Mouse (Mus musculus) hindbrain, embryonic 13.5 days (tissue): Measurements from ENCODE around the gene Rab7. TPM values are rescaled to one million over a fixed set of nuclear protein-coding genes. Genes with fewer than 3 reads are reported as not detected.

Experiments used
- ATAC-seq: fragments of 200-750 bp; cut with Nextera tagmentation; 2 replicates; pipeline ENCODE4 v1.8.0; 2017; ENCODE audit warnings: moderate TSS enrichment; ENCODE audit not compliant: low FRiP score
- H3K27ac ChIP-seq: fragments of 300-500 bp; sonication (generic); 2 replicates; pipeline ENCODE4 v1.5.1; 2015; ENCODE audit warnings: inconsistent platforms, mild to moderate bottlenecking, moderate library complexity
- H3K27me3 ChIP-seq: fragments of 300-500 bp; sonication (generic); 2 replicates; pipeline ENCODE4 v1.6.1; 2015; ENCODE audit warnings: mild to moderate bottlenecking, inconsistent platforms
- H3K36me3 ChIP-seq: fragments of 300-500 bp; sonication (generic); 2 replicates; pipeline ENCODE4 v1.6.1; 2015; ENCODE audit warnings: mild to moderate bottlenecking, inconsistent platforms
- H3K4me1 ChIP-seq: fragments of 300-500 bp; sonication (generic); replicated peaks from 2 replicates; pipeline ENCODE4 v1.6.1; 2015; ENCODE audit warnings: inconsistent platforms
- H3K4me2 ChIP-seq: fragments of 300-500 bp; sonication (generic); 2 replicates; pipeline ENCODE4 v1.6.1; 2015; ENCODE audit warnings: inconsistent platforms, mild to moderate bottlenecking, moderate library complexity
- H3K4me3 ChIP-seq: fragments of 300-500 bp; sonication (generic); 2 replicates; pipeline ENCODE4 v1.5.1; 2015; ENCODE audit warnings: mild to moderate bottlenecking, inconsistent platforms
- H3K9ac ChIP-seq: fragments of 300-500 bp; sonication (generic); 2 replicates; pipeline ENCODE4 v1.6.1; 2015; ENCODE audit warnings: mild to moderate bottlenecking, inconsistent platforms
- H3K9me3 ChIP-seq: fragments of 300-500 bp; sonication (generic); 2 replicates; pipeline ENCODE4 v1.6.1; 2016; ENCODE audit warnings: inconsistent platforms
- WGBS: fragments of 180-500 bp; shearing (Covaris S2); methylation state at CpG from one replicate; pipeline ENCODE4 v1.1.7; 2015; 5-methylcytosine and 5-hydroxymethylcytosine counted together
- polyA plus RNA-seq: library from polyadenylated mRNA; unstranded; fragments of >200 nt; fragmentation: Nextera tagmentation; extraction: Ambion mirVana; gene quantifications from 2 replicates; pipeline ENCODE4 v1.2.1, GENCODE M21; 2015

The Rab7 gene
- 290 and 303 TPM in 2 replicates for polyA plus RNA-seq

DNA sequence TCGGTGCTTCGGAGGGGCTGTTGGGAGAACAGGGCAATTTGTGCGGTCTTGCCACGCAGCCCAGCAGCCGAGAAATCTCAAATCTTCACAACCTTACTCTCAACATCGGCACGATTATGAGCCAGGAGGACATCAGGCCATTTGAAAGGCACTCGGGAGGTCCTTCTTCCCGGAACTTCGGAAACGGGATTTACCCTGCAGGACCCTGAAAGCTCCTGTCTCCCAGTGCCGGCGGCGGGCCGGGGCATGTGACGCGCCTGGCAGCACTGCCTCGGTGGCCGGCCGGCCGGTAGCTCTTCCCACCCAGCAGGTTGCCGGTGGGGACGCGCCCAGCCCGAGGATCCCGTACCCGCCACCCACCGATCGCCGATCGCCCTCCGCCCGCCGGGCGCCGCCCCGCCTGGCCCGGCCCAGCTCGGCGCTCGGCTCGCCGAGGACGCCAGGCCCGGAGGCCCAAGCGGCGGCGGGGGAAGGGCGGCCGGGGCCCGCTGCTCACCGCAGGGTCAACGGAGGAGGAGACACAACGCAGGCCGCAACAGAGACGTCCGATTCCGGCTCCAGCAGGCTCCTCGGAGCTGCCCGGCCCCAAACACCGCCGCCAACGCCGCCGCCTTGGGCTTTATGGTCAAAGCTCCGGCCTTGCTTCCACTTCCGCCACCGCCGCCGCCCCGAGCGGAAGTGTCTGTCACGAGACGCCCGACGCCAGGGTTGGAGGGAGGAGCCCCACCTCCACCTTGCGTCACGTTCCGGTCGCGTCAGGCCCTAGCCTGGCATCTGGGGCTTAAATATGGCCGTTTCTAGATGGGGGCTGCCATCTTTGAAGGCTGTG lies at the start of gene Rab7:
Gene Rab7 (minus strand): TSS at position 694 of the 829 bp plus-strand sequence.
- under 1% methylated on average over 38 of the region's 82 CpGs for WGBS

DNA sequence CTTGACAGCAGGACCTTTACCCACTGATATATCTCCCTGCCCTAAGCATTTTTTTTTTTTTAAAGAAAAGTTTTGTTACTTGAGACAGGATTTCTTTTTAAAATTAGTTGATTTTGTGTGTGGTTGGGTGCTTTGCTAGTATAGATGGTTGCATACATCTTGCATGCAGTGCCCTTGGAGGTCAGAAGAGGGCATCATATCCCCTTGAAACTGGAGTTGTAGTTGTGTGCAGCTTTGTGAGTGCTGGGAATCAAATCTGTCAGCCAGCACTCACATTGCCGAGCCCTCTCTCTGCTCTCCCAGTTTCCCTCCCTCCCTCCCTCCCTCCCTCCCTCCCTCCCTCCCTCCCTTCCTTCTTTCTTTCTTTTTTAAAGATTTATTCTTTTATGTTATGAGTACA lies 43.9 kb upstream of the Rab7 start:
- H3K27me3 ChIP-seq = no peaks in the 10 kb centered on the region
- no peak overlapping the region for H3K4me2 ChIP-seq
- no peak overlapping the region for H3K9ac ChIP-seq
- no peak overlapping the region for H3K4me3 ChIP-seq
- no peak for ATAC-seq
- peaks cover 51% of the 10 kb centered on the region for H3K36me3 ChIP-seq
- WGBS = 77% methylated on average over 1 of the region's 1 CpGs
- H3K4me1 ChIP-seq = peaks cover 22% of the 10 kb centered on the region
- no peak overlapping the region for H3K27ac ChIP-seq
- no peaks in the 10 kb centered on the region for H3K9me3 ChIP-seq

More for the DNA sequence above, at the start of gene Rab7:
- peak; percentile 99 for ATAC-seq
- Histone ChIP-seq H3K36me3 (no peaks in the 10 kb centered on the region), H3K4me2 (peak within 1 kb of the TSS; percentile 98), H3K4me1 (peaks cover 35% of the 10 kb centered on the region), H3K9ac (peak within 1 kb of the TSS; percentile 98), H3K27ac (peak within 1 kb of the TSS; percentile 92), H3K4me3 (peak within 1 kb of the TSS; percentile 97), H3K9me3 (no peaks in the 10 kb centered on the region), H3K27me3 (peaks cover 21% of the 10 kb centered on the region)

DNA sequence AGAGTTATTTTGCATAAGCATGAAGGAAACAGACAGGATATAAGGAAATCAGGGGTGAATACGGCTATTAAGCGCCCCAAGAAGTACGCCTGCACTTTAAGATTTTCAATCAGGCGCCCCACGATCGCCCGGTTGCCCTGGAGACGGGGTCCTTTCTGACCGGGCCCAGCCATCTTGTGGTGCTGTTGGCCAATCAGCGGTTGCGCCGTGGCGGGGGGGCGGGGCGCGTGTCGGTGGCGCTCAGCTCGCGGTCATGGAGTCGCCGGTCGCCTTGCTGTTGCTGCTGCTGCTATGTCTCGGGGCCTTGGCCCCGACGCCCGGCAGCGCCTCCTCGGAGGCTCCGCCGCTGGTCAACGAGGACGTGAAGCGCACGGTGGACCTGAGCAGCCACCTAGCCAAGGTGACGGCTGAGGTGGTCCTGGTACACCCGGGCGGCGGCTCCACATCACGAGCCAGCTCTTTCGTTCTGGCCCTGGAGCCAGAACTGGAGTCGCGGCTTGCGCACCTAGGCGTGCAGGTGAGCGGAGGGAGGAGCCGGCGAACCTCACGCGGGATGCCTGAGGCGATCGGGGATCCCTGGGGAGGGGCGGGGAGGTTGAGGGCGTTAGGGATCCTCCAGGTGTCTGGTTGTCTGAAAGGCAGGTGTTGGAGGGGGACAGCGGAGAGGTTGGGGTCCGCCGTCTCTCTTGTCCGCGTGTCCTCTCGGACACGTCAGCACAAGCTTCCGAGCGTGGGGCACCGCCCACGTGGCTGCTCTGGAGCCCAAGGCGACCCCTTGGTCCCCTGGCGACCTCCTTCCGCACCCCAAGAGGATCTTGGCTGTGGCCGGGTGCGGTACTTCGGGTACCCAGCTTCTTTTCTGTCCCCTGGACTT lies 39.4 kb upstream of the Rab7 start, which contains the start of gene Rpn1:
Gene Rpn1 (plus strand): TSS at position 205 of the 874 bp plus-strand sequence.
- H3K27me3 ChIP-seq = peaks cover 17% of the 10 kb centered on the region

DNA sequence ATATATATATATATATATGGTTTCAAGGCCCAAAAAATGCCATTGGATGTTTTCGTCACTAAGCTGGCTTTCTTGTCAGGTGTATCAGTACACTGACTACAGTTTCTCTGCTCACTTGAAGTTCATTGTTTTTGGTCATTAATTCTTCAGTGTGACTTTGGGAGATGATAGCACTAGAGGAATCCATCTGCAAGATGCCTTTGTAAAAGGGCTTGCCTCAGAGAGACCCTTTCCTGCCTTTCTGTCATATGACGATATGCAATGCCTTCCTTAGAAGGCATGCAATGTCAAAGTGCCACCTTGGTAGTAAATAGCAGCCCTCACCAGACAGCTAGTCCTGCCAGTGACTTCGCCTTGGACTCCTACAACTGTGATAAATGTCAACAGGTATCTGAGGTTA lies 38.6 kb upstream of the Rab7 start:
- H3K4me2 ChIP-seq = peak overlapping the region; percentile 92
- peaks cover 25% of the 10 kb centered on the region for H3K4me1 ChIP-seq
- peak overlapping the region; percentile 78 for H3K4me3 ChIP-seq
- ATAC-seq = no peak; the same call in 1 of the 2 replicates
- 0 out of 2 replicates have a peak, but pooled peaks cover 4% of the 10 kb centered on the region for H3K36me3 ChIP-seq
- H3K9ac ChIP-seq = no peak overlapping the region
- 67% methylated on average over 3 of the region's 3 CpGs for WGBS
- H3K9me3 ChIP-seq = no peaks in the 10 kb centered on the region
- H3K27ac ChIP-seq = no peak overlapping the region
- peaks cover 26% of the 10 kb centered on the region for H3K27me3 ChIP-seq

More for the DNA sequence above, 39.4 kb upstream of the Rab7 start, which contains the start of gene Rpn1:
- WGBS = under 1% methylated on average over 71 of the region's 71 CpGs
- Histone ChIP-seq H3K36me3 (peaks cover 10% of the 10 kb centered on the region; the same call in 1 of the 2 replicates), H3K4me3 (peak within 1 kb of the TSS; percentile 78), H3K4me1 (peaks cover 25% of the 10 kb centered on the region), H3K27ac (peak within 1 kb of the TSS; percentile 87), H3K9me3 (no peaks in the 10 kb centered on the region), H3K9ac (peak within 1 kb of the TSS; percentile 91), H3K4me2 (peak within 1 kb of the TSS; percentile 92)
- ATAC-seq = peak; percentile 96

DNA sequence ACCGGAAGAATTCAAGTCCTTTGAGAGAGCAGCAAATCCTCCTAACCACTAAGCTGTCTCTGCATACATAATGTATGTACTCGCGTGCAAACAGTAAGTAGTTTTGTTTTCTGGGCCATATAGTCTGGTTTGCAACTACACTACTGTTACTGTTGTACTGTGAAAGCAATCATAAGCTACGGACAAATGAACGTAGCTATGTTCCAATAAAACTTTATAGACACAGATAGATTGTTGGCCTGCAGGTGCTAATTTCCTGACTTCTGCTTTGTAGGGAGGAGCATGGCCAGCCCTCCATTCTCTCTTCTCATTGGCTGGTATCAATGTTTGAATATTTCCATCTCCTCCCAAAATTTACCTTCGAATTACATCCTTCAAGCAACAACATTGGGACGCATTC lies 38.0 kb upstream of the Rab7 start:
- Histone ChIP-seq H3K4me2 (no peak overlapping the region), H3K36me3 (no peaks in the 10 kb centered on the region), H3K4me1 (peaks cover 25% of the 10 kb centered on the region), H3K4me3 (no peak overlapping the region), H3K9me3 (no peaks in the 10 kb centered on the region), H3K27me3 (peaks cover 29% of the 10 kb centered on the region), H3K9ac (no peak overlapping the region), H3K27ac (no peak overlapping the region)
- WGBS = 90% methylated on average over 7 of the region's 7 CpGs
- no peak for ATAC-seq

DNA sequence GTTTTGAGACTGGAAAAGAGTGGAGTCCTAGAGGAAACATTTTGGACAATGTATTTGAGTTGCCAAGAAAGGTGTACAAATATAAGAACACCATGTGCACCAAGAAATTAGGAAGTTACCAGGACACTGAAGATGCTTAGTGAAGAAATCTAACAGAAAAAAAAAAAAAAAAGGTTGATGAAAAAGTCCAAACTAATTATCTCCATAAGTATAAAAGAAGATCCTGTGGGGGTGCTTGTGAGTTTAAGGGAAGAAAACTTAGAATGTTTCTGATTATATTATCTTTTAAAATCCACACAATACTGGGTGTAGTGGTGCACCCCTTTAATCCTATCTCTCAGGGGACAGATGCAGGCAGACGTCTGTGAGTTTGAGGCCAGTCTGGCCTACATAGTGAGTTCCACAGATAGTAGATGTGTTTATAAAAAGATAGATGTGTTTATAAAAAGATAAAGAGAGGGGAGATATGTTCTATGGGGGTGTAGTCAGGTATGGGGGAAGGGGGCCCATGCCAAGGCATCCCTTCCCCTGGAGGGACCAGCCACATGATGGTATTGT lies 31.0 kb upstream of the Rab7 start:
- peaks cover 64% of the 10 kb centered on the region for H3K27me3 ChIP-seq
- 94% methylated on average over 1 of the region's 1 CpGs for WGBS
- H3K27ac ChIP-seq = no peak overlapping the region
- H3K9me3 ChIP-seq = no peaks in the 10 kb centered on the region
- no peak overlapping the region for H3K4me3 ChIP-seq
- H3K4me2 ChIP-seq = peak overlapping the region; percentile 68; the same call in 1 of the 2 replicates
- peaks cover 11% of the 10 kb centered on the region; the same call in 1 of the 2 replicates for H3K4me1 ChIP-seq
- H3K9ac ChIP-seq = no peak overlapping the region
- ATAC-seq = no peak
- H3K36me3 ChIP-seq = no peaks in the 10 kb centered on the region

DNA sequence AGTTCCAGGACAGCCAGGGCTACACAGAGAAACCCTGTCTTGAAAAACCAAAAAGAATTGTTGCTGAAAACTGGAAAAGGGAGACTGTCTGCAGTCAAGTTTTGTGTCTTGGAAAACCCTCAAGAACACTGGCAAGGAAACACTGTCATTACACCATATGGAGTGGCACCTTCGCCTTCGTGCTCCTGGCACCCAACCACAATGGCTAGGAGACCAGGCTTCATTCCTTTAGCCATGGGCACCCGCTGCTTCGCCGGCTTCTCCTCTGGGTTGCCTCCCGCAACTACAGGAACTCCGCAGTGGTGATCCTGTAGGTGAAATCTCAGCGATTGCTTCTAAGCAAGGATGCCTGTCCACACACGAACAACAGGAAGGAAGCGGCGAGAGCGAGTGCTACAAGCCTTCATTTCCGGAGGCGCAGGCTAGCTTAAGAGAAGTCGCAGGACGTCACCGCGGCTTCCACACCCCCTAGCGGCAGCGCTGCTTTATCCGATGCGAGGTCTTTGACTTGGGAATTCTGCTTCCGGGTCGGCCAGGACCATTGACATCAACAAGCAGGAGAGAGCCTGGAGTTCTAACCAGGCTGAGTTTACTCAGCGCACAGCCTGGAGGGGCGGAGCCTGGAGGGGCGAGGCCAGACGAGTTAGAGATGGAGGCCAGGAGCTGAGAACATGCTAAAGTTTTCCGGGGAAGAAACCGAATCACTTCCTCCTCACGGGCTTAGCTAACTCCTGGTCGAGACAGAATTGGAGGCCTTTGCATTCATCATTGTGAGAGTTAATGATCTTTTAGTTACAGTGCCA lies 29.9 kb upstream of the Rab7 start:
- H3K9me3 ChIP-seq = no peaks in the 10 kb centered on the region
- peaks cover 11% of the 10 kb centered on the region; the same call in 1 of the 2 replicates for H3K4me1 ChIP-seq
- peak overlapping the region; percentile 68 for H3K4me2 ChIP-seq
- no peaks in the 10 kb centered on the region for H3K36me3 ChIP-seq
- peak; percentile 97 for ATAC-seq
- peak overlapping the region; percentile 78 for H3K9ac ChIP-seq
- 5% methylated on average over 32 of the region's 32 CpGs for WGBS
- peaks cover 60% of the 10 kb centered on the region for H3K27me3 ChIP-seq
- peak overlapping the region; percentile 49 for H3K4me3 ChIP-seq
- H3K27ac ChIP-seq = peak overlapping the region; percentile 96

DNA sequence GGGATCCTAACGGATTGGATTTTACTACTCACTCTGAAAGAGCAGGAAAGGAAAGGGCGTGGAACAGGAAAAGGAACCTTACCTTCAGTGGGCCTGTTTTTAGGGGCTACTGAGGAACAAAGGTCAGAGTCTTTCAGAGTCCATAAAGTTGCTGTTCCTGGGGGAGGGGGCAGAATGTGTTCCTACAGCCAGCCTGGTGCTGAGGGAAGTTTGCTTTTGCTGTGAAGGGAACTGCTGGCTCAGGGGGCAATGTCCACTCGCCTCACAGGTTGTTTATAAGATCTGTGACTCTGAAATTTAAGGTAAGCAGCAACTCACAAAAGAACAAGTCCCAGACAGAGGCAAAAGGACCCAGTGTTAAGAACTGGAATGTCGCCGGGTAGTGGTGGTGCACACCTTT lies 26.1 kb upstream of the Rab7 start:
- Histone ChIP-seq H3K4me3 (no peak overlapping the region), H3K27ac (no peak overlapping the region), H3K9me3 (no peaks in the 10 kb centered on the region), H3K36me3 (no peaks in the 10 kb centered on the region), H3K9ac (no peak overlapping the region), H3K4me2 (no peak overlapping the region), H3K4me1 (peaks cover 11% of the 10 kb centered on the region; the same call in 1 of the 2 replicates), H3K27me3 (peaks cover 47% of the 10 kb centered on the region)
- WGBS = 82% methylated on average over 5 of the region's 5 CpGs
- no peak for ATAC-seq

DNA sequence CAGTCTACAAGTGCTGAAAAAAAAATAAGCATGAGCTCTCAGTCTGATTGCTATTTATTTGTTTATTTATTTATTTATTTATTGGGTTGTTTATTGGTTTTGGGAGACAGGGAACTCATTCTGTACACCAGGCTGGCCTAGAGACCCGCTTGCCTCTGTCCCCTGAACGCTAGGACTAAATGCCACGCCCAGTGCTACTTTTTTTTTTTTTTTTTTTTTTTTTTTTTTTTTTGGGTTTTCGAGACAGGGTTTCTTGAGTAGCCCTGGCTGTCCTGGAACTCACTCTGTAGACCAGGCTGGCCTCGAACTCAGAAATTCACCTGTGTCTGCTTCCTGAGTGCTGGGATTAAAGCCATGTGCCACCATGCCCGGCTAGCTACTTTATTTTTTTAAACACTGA lies 25.4 kb upstream of the Rab7 start:
- Histone ChIP-seq H3K9me3 (no peaks in the 10 kb centered on the region), H3K9ac (no peak overlapping the region), H3K36me3 (no peaks in the 10 kb centered on the region), H3K4me3 (no peak overlapping the region), H3K27ac (no peak overlapping the region), H3K27me3 (peaks cover 47% of the 10 kb centered on the region), H3K4me1 (peaks cover 8% of the 10 kb centered on the region; the same call in 1 of the 2 replicates), H3K4me2 (no peak overlapping the region)
- WGBS = 79% methylated on average over 6 of the region's 6 CpGs
- no peak for ATAC-seq

DNA sequence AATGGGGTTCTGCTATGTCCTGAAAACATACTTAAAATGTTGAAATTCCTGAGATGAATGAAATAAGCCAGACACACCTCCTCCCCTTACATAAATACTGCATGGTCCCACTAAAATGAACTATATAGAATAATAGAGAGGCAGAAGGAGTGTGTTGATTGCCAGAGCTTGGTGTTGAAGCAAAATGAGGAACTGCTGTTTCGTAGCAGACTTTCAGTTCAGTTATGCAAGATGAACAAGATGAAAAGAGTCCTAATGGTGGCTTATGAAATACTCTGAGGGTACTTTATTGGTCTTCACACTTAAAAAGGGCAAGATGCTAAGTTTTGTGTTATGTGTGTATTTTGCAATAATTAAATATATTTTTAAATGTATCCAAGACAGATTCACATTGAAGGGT lies 23.7 kb upstream of the Rab7 start:
- Histone ChIP-seq H3K9ac (no peak overlapping the region), H3K9me3 (no peaks in the 10 kb centered on the region), H3K36me3 (no peaks in the 10 kb centered on the region), H3K4me3 (no peak overlapping the region), H3K4me2 (no peak overlapping the region), H3K4me1 (no peaks in the 10 kb centered on the region), H3K27ac (no peak overlapping the region), H3K27me3 (peaks cover 46% of the 10 kb centered on the region)
- no peak for ATAC-seq
- WGBS = 83% methylated on average over 1 of the region's 1 CpGs

DNA sequence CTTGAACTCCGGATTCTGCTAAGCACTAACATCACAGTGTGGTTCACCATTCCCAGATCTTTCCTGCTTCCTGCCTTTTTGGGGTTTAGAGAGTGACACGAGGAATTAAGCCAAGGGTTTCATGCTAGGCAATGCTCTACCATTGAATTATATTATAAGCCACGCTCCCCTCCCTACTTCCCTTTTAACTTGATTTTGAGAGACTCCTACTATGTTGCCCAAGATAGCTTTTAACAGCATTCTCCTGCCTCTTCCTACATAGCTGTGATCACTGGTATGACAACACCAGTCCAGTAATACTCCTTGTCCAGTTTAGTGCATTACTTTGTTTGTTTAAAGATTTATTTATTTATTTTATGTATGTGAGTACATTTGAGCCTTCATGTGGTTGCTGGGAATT lies 22.7 kb upstream of the Rab7 start:
- Histone ChIP-seq H3K9ac (no peak overlapping the region), H3K4me2 (no peak overlapping the region), H3K27ac (no peak overlapping the region), H3K9me3 (no peaks in the 10 kb centered on the region), H3K4me3 (no peak overlapping the region), H3K27me3 (peaks cover 41% of the 10 kb centered on the region), H3K4me1 (no peaks in the 10 kb centered on the region), H3K36me3 (no peaks in the 10 kb centered on the region)
- ATAC-seq = no peak
- 72% methylated on average over 3 of the region's 3 CpGs for WGBS
